Mouse (Mus musculus) Patski (cell line): Measurements from ENCODE around the gene Ppif. TPM values are rescaled to one million over a fixed set of nuclear protein-coding genes. Genes with fewer than 3 reads are reported as not detected.

ENCODE experiments used
- ATAC-seq: fragments of 100-300 bp; one replicate; pipeline ENCODE4 v1.8.0; 2021
- CTCF ChIA-PET: fragments of 350-600 bp; sonication (Branson Sonifier 250); formaldehyde crosslinking; loops from one replicate; lab custom pipeline; 2022; ENCODE audit warnings: inconsistent platforms; lab: Charles Lee
- POLR2A ChIA-PET: fragments of 350-600 bp; sonication (Branson Sonifier 250); formaldehyde crosslinking; loops from one replicate; lab custom pipeline; 2022; ENCODE audit warnings: antibody characterized with exemption, inconsistent platforms; lab: Charles Lee
- DNase-seq: peaks from one replicate; pipeline ENCODE4 v3.0.0-alpha.2; 2011; ENCODE audit warnings: low read depth, low spot score
- H3K27me3 ChIP-seq: fragments of 371-371 bp; one replicate; pipeline ENCODE4 v1.5.1; 2021
- CTCF ChIP-seq: fragments of 100-300 bp; IDR thresholded peaks from one replicate; pipeline ENCODE4 v1.5.1; 2021
- in situ Hi-C: fragments of 300-500 bp; cut with MboI; formaldehyde crosslinking; loops from 3 replicates; pipeline ENCODE4 v1.11.1; 2018; ENCODE audit warnings: low pct_unique_long_range_greater_than_20kb, mixed read lengths
- polyA plus RNA-seq: library from polyadenylated mRNA; unstranded; gene quantifications from one replicate; pipeline ENCODE4 v1.2.3, GENCODE M21; 2021

Ppif gene
- polyA plus RNA-seq, 1 experiment from 2014 or later = 45.5 TPM

GRCm38 (mm10) chr14:25736140-25736539 is 42.2 kb downstream of the Ppif start:
- in situ Hi-C loops = no loop called here
- no peaks in the 10 kb centered on the region for H3K27me3 ChIP-seq
- DNase-seq (no peak), ATAC-seq (no peak)
- ChIA-PET POLR2A (interaction anchor here (1.2 kb wide), 1 partner anchor 12 kb away, joined by 5 read pairs; no protein-coding TSS in a partner anchor), CTCF (interaction anchor here (0.9 to 1.3 kb wide), 3 partner anchors 9 to 11 kb away, joined by 3 read pairs; no protein-coding TSS in a partner anchor)
- TF ChIP-seq CTCF = no peak

DNA sequence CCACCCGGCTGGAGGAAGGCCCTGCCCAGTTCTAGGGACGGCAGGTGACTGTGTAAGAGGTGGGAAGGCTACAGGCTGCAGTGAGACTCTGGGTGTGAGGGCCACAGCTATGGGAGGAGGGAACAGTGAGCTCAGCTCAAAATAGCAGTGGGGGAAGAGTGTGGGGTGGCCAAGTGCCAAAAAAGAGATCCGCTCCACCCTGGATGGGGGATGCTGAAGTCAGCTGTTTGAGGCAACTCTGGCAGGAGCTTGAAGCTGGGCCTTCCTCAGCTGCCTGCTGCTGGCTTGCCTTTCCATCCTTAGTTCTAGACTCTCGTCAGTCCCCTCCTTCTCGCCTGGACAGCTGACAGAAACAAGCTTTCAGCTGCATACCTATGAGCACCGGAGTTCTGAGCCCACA is 42.6 kb downstream of the Ppif start:
- in situ Hi-C loops = no loop called here
- CTCF ChIA-PET = interaction anchor here (0.7 to 1.3 kb wide), 3 partner anchors 10 kb away, joined by 3 to 5 read pairs (median 3); no protein-coding TSS in a partner anchor
- DNase-seq (no peak), ATAC-seq (no peak)
- no peak for TF ChIP-seq CTCF
- POLR2A ChIA-PET = no interaction called here
- no peaks in the 10 kb centered on the region for H3K27me3 ChIP-seq

DNA sequence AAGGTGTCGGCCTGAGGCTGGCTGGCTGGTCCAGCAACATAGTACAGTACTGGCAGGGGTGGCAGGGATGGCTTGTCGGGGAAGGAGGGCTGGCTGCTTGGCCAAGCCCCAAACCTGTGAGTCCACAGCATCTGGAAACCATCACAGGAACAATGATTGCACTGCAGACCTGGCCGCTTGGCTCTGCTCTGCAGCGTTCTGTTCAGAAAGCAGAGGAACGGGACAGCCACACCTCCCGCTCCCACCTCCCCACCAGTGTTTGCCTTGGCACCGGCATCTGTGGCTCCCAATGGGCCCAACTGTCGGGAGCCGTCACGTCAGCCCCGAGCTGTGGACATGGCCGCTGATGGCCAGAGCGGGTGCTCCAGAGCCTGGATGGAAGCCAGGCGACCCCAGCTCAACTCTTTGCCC is 44.6 kb downstream of the Ppif start:
- CTCF ChIA-PET = interaction anchor here (1.8 kb wide), 1 partner anchor 25 kb away, joined by 4 read pairs; no protein-coding TSS in a partner anchor
- DNase-seq = no peak
- no peak for TF ChIP-seq CTCF
- in situ Hi-C loops = no loop called here
- ATAC-seq = no peak
- H3K27me3 ChIP-seq = no peaks in the 10 kb centered on the region
- POLR2A ChIA-PET = no interaction called here

DNA sequence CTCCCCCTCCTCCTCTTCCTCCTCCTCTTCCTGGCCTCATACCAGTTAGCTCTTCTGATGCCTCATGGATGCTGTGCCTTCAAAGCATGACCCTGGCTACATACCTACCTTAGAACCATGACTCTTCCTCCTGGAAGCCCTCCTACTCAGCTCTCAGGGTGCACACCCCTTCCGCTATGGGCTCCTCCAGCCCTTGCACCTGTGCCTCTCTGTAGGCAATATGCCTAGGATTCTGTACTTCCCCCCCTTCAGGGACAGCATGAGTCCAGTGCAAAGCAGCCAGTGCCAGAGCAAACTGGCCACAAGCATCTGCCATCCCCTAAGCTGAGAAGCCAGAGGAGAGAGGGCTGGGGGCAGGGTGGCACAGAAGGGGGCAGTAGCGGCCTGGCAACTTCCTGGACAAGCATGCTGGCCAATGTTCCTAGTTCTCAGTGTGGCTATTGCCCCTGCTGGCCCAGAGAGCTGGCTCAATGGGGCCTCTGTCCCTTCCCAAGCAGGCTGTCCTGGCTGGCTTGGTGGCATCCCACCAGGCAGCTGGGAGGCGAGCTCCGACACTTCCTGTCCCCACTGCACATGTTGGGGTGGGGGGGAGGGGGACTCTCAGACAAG is 46.1 kb downstream of the Ppif start:
- CTCF ChIA-PET = interaction anchor here (1.0 to 2.0 kb wide), 4 partner anchors 11 to 32 kb away, joined by 3 to 5 read pairs (median 4); no protein-coding TSS in a partner anchor
- DNase-seq (no peak), ATAC-seq (no peak)
- H3K27me3 ChIP-seq = no peaks in the 10 kb centered on the region
- in situ Hi-C loops = no loop called here
- POLR2A ChIA-PET = interaction anchor here (1.4 kb wide), 1 partner anchor 31 kb away, joined by 4 read pairs; no protein-coding TSS in a partner anchor
- no peak for TF ChIP-seq CTCF

- ChIA-PET CTCF (interaction anchor here (1.0 to 2.0 kb wide), 4 partner anchors 12 to 33 kb away, joined by 3 to 5 read pairs (median 4); no protein-coding TSS in a partner anchor), POLR2A (no interaction called here)
- no peak for DNase-seq
- TF ChIP-seq CTCF = no peak
- no peaks in the 10 kb centered on the region for H3K27me3 ChIP-seq
- ATAC-seq = no peak
- in situ Hi-C loops = no loop called here
Observed at GRCm38 (mm10) chr14:25741211-25741610, 47.3 kb downstream of the Ppif start.

GRCm38 (mm10) chr14:25741840-25742367 is 48.0 kb downstream of the Ppif start:
- in situ Hi-C loops = no loop called here
- ATAC-seq (no peak), DNase-seq (no peak)
- CTCF ChIA-PET = interaction anchor here (0.9 to 2.0 kb wide), 4 partner anchors 11 to 49 kb away, joined by 3 to 5 read pairs (median 4); no protein-coding TSS in a partner anchor
- TF ChIP-seq CTCF = no peak
- no peaks in the 10 kb centered on the region for H3K27me3 ChIP-seq
- POLR2A ChIA-PET = no interaction called here

GRCm38 (mm10) chr14:25742943-25743342 is 49.0 kb downstream of the Ppif start:
- ChIA-PET CTCF (no interaction called here), POLR2A (no interaction called here)
- H3K27me3 ChIP-seq = no peaks in the 10 kb centered on the region
- ATAC-seq = no peak
- no peak for TF ChIP-seq CTCF
- in situ Hi-C loops = no loop called here
- no peak for DNase-seq

GRCm38 (mm10) chr14:25745365-25746184 is 51.6 kb downstream of the Ppif start:
- ChIA-PET CTCF (interaction anchor here (1.6 kb wide), 1 partner anchor 9 kb away, joined by 3 read pairs; no protein-coding TSS in a partner anchor), POLR2A (interaction anchor here (1.0 kb wide), 1 partner anchor 21 kb away, joined by 3 read pairs; no protein-coding TSS in a partner anchor)
- H3K27me3 ChIP-seq = no peaks in the 10 kb centered on the region
- DNase-seq (no peak), ATAC-seq (no peak)
- in situ Hi-C loops = no loop called here
- TF ChIP-seq CTCF = no peak

- ATAC-seq = no peak
- ChIA-PET CTCF (interaction anchor here (1.5 to 1.6 kb wide), 2 partner anchors 10 to 21 kb away, joined by 3 to 4 read pairs; no protein-coding TSS in a partner anchor), POLR2A (no interaction called here)
- no peaks in the 10 kb centered on the region for H3K27me3 ChIP-seq
- no peak for DNase-seq
- TF ChIP-seq CTCF = no peak
- in situ Hi-C loops = no loop called here
Observed at GRCm38 (mm10) chr14:25746371-25746770, 52.4 kb downstream of the Ppif start.
